ENCODE assay signal across 13 mouse cellular contexts in genomic region chr6:127973553-127973952, GRCm38 (mm10).
DNase-seq lines count a peak whose midpoint lies in the region; ATAC-seq and TF ChIP-seq lines count a peak whose summit lies in the region.
"Had no signal": no experiment of that assay in that cellular context is flagged by ENCODE, and none has a peak within 500 bp of the region (broad histone marks: within the 10 kb centered on the region; RNA-seq: fewer than 3 reads in every experiment).

No protein-coding gene starts in this region.

- 44% methylated on average over 6 of the region's 6 CpGs for WGBS in cerebellum, adult 2 months
- 37% methylated on average over 6 of the region's 6 CpGs for WGBS in kidney, embryonic 14.5 days
- WGBS in limb, embryonic 12.5 days, result 32% methylated on average over 6 of the region's 6 CpGs
- 13% methylated on average over 6 of the region's 6 CpGs for whole genome bisulfite sequencing in neural tube, embryonic 13.5 days

- TF ChIP-seq POLR2A in cerebellum, adult 2 months (IDR thresholded peaks at IDR 0.05; ENCODE audit: borderline replicate concordance, insufficient read depth, low read length), result no peak

- no peak for DNase-seq in cerebellum, adult 2 months
- no peak for DNase-seq in cerebellum, postnatal 36 days
- no peak for DNase-seq in kidney, postnatal 4 days
- DNase-seq in natural killer cell, adult 2 months (ENCODE audit: low spot score in 2 of 2), result no peak
- DNase-seq in cerebellum, adult 8-10 months, result no peak
- DNase-seq: thymus, postnatal 14 days had no signal

- TF ChIP-seq CTCF in cerebellum, adult 2 months (IDR thresholded peaks at IDR 0.05; ENCODE audit: borderline replicate concordance, insufficient read depth, low read depth, low read length), result no peak

- no peaks in the 10 kb centered on the region for H3K36me3 ChIP-seq in kidney, embryonic 14.5 days (ENCODE audit: control insufficient read depth, insufficient read depth, low read length)
- H3K36me3 ChIP-seq in limb, embryonic 12.5 days, result no peaks in the 10 kb centered on the region
- H3K36me3 ChIP-seq in neural tube, embryonic 13.5 days, result no peaks in the 10 kb centered on the region
- H3K36me3 ChIP-seq: intestine, embryonic 15.5 days had no signal

- no peak overlapping the region for H3K9ac ChIP-seq in kidney, embryonic 14.5 days (ENCODE audit: low read depth, low read length)
- no peak overlapping the region for H3K9ac ChIP-seq in limb, embryonic 12.5 days (replicated peaks)
- H3K9ac ChIP-seq in neural tube, embryonic 13.5 days, result no peak overlapping the region
- H3K9ac ChIP-seq: intestine, embryonic 15.5 days had no signal

- ATAC-seq in kidney, embryonic 14.5 days (ENCODE audit: low FRiP score, low TSS enrichment), result no peak
- ATAC-seq in limb, embryonic 12.5 days (ENCODE audit: insufficient number of reproducible peaks, insufficient read depth, low FRiP score, low TSS enrichment, low read depth), result no peak
- peak; percentile 59 for ATAC-seq in neural tube, embryonic 13.5 days (ENCODE audit: low read depth)
- ATAC-seq: activated CD4-positive, CD25-positive, alpha-beta regulatory T cell, adult 4 months had no signal

- H3K4me2 ChIP-seq in kidney, embryonic 14.5 days (replicated peaks; ENCODE audit: low read depth, low read length), result no peak overlapping the region
- H3K4me2 ChIP-seq in limb, embryonic 12.5 days, result no peak overlapping the region; the same call in 1 of the 2 replicates
- no peak overlapping the region for H3K4me2 ChIP-seq in neural tube, embryonic 13.5 days
- H3K4me2 ChIP-seq: intestine, embryonic 15.5 days; liver, embryonic 11.5 days had no signal

- peak overlapping the region; percentile 12; the same call in 1 of the 2 replicates for H3K27ac ChIP-seq in cerebellum, adult 2 months (ENCODE audit: insufficient read depth, low read length)
- peak overlapping the region; percentile 55; the same call in 1 of the 2 replicates for H3K27ac ChIP-seq in kidney, embryonic 14.5 days (ENCODE audit: low read depth, low read length)
- H3K27ac ChIP-seq in limb, embryonic 12.5 days, result peak overlapping the region; percentile 59
- H3K27ac ChIP-seq in neural tube, embryonic 13.5 days (replicated peaks), result peak overlapping the region; percentile 77
- H3K27ac ChIP-seq: intestine, embryonic 15.5 days; macrophage had no signal

- no peak overlapping the region for H3K4me3 ChIP-seq in cerebellum, adult 2 months (replicated peaks; ENCODE audit: insufficient read depth, low read depth, low read length)
- no peak overlapping the region for H3K4me3 ChIP-seq in kidney, embryonic 14.5 days (ENCODE audit: low read length)
- H3K4me3 ChIP-seq in limb, embryonic 12.5 days (replicated peaks), result no peak overlapping the region
- no peak overlapping the region for H3K4me3 ChIP-seq in neural tube, embryonic 13.5 days
- H3K4me3 ChIP-seq: intestine, embryonic 15.5 days had no signal

- H3K9me3 ChIP-seq in kidney, embryonic 14.5 days (ENCODE audit: control insufficient read depth, low read length), result no peaks in the 10 kb centered on the region
- H3K9me3 ChIP-seq in limb, embryonic 12.5 days, result no peaks in the 10 kb centered on the region
- no peaks in the 10 kb centered on the region for H3K9me3 ChIP-seq in neural tube, embryonic 13.5 days
- H3K9me3 ChIP-seq: intestine, embryonic 15.5 days had no signal

- no peaks in the 10 kb centered on the region for H3K27me3 ChIP-seq in cerebellum, adult 2 months (ENCODE audit: control insufficient read depth, insufficient read depth, low read length)
- no peaks in the 10 kb centered on the region for H3K27me3 ChIP-seq in kidney, embryonic 14.5 days (ENCODE audit: control insufficient read depth, insufficient read depth, low read length)
- H3K27me3 ChIP-seq in limb, embryonic 12.5 days, result no peaks in the 10 kb centered on the region; the same call in 1 of the 2 replicates
- no peaks in the 10 kb centered on the region for H3K27me3 ChIP-seq in neural tube, embryonic 13.5 days
- H3K27me3 ChIP-seq: intestine, embryonic 15.5 days had no signal

- H3K4me1 ChIP-seq in cerebellum, adult 2 months (ENCODE audit: control insufficient read depth, insufficient read depth, low read length), result peaks cover 81% of the 10 kb centered on the region
- peaks cover 7% of the 10 kb centered on the region for H3K4me1 ChIP-seq in kidney, embryonic 14.5 days (ENCODE audit: control insufficient read depth, insufficient read depth, low read length)
- H3K4me1 ChIP-seq in limb, embryonic 12.5 days (replicated peaks), result peaks cover 32% of the 10 kb centered on the region
- H3K4me1 ChIP-seq in neural tube, embryonic 13.5 days (replicated peaks), result peaks cover 39% of the 10 kb centered on the region

Comparison
In these comparisons a context has a peak if more than half of its experiments do, and no peak if none do; other contexts are left out.
1. H3K27ac ChIP-seq: peak in every context shown above with its lines; median percentile 77 in neural tube, embryonic 13.5 days; 59 in limb, embryonic 12.5 days; 55 in kidney, embryonic 14.5 days; 12 in cerebellum, adult 2 months.